ENCODE assay signal across 8 mouse cellular contexts in the genomic region with DNA sequence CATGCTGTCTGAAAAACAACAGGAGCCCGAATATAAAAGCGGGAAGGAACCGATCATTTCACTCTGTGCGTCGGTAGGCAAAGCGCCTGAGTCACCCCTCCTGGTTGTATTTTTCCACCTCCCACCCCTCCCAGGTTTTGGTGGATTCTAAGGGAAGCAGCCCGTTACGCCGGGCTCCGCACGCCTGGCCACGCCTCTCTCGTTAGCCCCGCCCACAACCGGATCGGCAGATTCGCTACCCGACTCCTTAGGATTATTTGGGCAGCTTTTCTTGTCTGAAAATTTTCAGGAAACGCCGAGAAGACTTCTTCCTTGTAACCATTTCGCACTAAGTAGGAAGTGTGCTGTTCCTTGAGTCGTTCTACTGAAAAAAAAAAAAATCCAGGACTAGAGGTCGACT. TPM values are rescaled to one million over a fixed set of nuclear protein-coding genes. Genes with fewer than 3 reads are reported as not detected.
A peak's percentile ranks its signal among the peaks of the same experiment; 100 is the strongest.
DNase-seq lines count a peak whose midpoint lies in the region; ATAC-seq lines count a peak whose summit lies in the region.

A gene (plus strand): TSS at position 245 of the 400 bp plus-strand sequence.

- intact Hi-C loops in gastrocnemius, postnatal 14 days (cut with DNase I; ENCODE audit: low total_unique reads), result no loop called here
- intact Hi-C loops in left cerebral cortex, postnatal 14 days (cut with DNase I), result no loop called here

- ATAC-seq in inflammation-experienced regulatory T-cells, adult 6 months, result peak; percentile 38
- ATAC-seq in megakaryocyte-erythroid progenitor cell, adult 5-6 weeks (replicated peaks; ENCODE audit: low FRiP score, low TSS enrichment, poor library complexity, severe bottlenecking), result peak; percentile 61

- peak; percentile 91 to 92 for DNase-seq in adrenal gland, adult 18-20 months (ENCODE audit: low spot score in 2 of 2)
- peak; percentile 89 for DNase-seq in embryo, embryonic 10.5 days (ENCODE audit: low spot score)
- peak; percentile 90 for DNase-seq in gastrocnemius, postnatal 14 days
- peak; percentile 89 for DNase-seq in left cerebral cortex, postnatal 14 days (ENCODE audit: low spot score in 2 of 2)
- DNase-seq in right cerebral cortex, postnatal 36 days (ENCODE audit: low spot score in 2 of 2), result peak; percentile 77 to 84
- peak; percentile 77 to 93 for DNase-seq in urinary bladder, postnatal 4 days (ENCODE audit: low spot score in 2 of 2)

RNA-seq across cellular contexts. Expression of the gene that starts here (rescaled TPM):
- total RNA-seq in adrenal gland, adult 18-20 months (2021), result 10 to 100 TPM; 30.3 to 40.4 TPM
- total RNA-seq in gastrocnemius, postnatal 14 days (2021), result 10 to 100 TPM; 15.6 to 17.4 TPM
- polyA plus RNA-seq in inflammation-experienced regulatory T-cells, adult 6 months (2017; shearing (Covaris generic)), result 1 to 10 TPM; 3.9 to 7.9 (median 6.8) TPM
- 10 to 100 TPM; 43.3 to 44.9 TPM for total RNA-seq in left cerebral cortex, postnatal 14 days (2021)
- 83.0 and 94.4 TPM in 2 replicates for total RNA-seq in megakaryocyte-erythroid progenitor cell, adult 5-6 weeks (2014; fragmentation: Nextera tagmentation)
- total RNA-seq in megakaryocyte-erythroid progenitor cell, adult 5-6 weeks (2017), result 10.6 and 19.5 TPM in 2 replicates

Comparison
In these comparisons a context has a peak if more than half of its experiments do, and no peak if none do; other contexts are left out.
1. Peak in every context shown above with its lines: DNase-seq and ATAC-seq.